Mouse (Mus musculus): ENCODE data around the gene Eps8l3.

GRCm38 (mm10) chr3:107848126-107848525 is 28.9 kb upstream of the Eps8l3 start:
- TF ChIP-seq CTCF (conservative IDR thresholded peaks at IDR 0.05; ENCODE audit: low read length) = no peak
- no peak for TF ChIP-seq POU5F1 (IDR thresholded peaks at IDR 0.05; ENCODE audit: borderline replicate concordance, low read length)
- no peak for TF ChIP-seq NANOG (IDR thresholded peaks at IDR 0.05; ENCODE audit: borderline replicate concordance, low read length)

Measured in E14TG2a.4 (cell line).